Mouse (Mus musculus) embryo, embryonic 10.5 days (tissue): ENCODE measurements around the gene Hba-a1.
"Not testable (repeated sequence)": the region's sequence is repeated elsewhere in the genome, so short reads cannot be mapped to it uniquely, and the experiment has no call there.

ENCODE experiments used
- DNase-seq: peaks from one replicate; pipeline ENCODE4 v3.0.0-alpha.2; 2015; ENCODE audit warnings: low spot score

Gene Hba-a1

GRCm38 (mm10) chr11:32283091-32283777 is at the start of gene Hba-a1:
TSS of gene Hba-a1 (plus strand) at chr11:32283511.
- not testable (repeated sequence) for DNase-seq

DNA sequence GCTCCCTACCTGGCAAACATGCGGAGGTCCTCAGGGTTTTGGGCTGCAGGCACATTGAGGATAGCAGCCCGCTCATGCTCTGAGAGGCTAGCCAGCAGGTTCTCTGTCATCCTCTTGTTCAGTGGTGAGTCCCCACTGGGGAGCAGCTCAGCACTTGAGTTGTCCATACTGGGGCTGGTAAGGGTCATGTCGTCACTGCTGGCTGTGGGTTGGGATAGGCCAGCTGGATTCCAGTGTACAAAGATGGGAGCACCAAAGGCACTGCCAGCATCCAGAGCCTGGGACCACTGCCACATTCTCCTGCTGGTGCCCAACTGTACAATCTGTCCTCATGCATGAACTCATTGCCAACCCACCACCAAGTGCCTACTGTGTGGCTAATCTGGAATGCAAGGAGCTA is 49.4 kb upstream of the Hba-a1 start:
- DNase-seq = no peak

GRCm38 (mm10) chr11:32234816-32235485 is 48.4 kb upstream of the Hba-a1 start:
- no peak for DNase-seq

GRCm38 (mm10) chr11:32235646-32236045 is 47.7 kb upstream of the Hba-a1 start:
- no peak for DNase-seq

DNA sequence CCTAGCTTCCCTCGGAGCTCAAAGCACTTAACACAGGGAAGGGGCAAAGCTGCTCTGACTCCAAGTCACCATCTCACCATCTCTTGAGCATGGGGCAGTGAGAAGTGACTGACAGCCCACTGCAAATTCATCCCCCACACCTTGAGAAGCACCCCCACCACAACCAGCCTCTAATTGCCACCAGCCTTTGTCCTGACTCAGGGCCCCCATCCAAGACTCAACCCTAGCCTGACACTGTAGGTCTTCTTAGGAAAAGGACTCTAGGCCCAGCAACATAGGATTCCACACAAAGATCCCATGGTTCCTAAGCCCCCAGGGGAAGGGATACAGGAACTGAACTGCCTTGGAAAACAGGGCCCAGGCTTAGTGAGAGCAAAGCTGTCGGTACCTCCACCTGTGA is 47.2 kb upstream of the Hba-a1 start:
- DNase-seq = no peak

GRCm38 (mm10) chr11:32236712-32237410 is 46.5 kb upstream of the Hba-a1 start:
- peak; percentile 73 for DNase-seq

DNA sequence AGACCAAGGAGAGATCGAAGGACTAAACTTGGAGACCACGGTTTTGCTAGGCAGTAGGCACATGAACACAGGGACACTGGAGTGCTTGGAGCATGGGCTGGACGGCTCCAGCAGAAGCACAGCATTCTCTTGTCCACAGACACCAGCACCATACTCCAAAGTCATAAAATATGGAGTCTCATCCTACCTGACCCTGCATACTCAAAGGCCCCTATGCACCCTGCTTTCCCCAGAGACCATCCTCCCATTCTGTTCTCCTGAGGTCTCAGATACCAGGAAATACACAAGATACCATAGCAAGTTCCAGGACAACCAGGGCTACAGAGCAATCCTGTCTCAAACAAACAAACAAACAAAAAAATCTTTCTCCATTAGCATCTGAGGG is 45.9 kb upstream of the Hba-a1 start:
- DNase-seq = no peak

DNA sequence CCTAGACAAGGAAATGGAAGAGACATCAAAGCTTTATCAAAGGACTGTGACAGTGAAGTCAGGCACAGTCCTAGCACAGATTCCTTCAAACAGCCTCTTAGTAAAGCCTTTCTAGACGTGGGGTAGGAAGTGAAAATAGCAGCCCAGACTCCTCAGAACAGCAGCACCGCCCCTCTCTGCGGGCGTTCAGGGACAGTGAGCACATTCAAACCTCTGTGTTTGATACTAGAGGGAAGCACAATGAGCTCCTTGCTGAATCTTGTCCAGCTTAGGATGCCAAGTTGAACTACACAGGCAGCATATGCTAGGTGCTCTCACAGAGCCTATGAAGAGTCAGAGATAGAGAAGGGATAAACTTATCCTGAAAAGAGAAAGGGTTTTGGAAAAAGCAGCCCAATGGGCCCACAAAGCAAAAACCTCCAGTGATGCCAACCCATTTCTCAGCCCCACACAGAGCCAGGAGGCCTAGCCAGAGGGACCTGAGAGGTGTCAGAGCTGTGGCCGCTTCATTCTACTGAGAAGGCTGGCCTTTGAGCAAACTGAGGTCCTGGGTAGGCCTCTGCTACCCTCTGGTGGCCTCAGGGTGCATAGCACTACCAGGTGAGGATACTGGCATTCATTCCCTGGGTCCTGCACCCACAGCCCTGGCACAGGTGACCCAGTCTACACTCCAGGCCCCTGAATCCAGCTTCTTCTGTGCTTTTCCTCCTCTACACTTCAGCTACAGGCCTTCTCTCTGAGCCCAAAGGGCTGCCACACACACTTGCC is 45.0 kb upstream of the Hba-a1 start:
- DNase-seq = peak; percentile 78

GRCm38 (mm10) chr11:32241391-32241790 is 41.9 kb upstream of the Hba-a1 start:
- no peak for DNase-seq

DNA sequence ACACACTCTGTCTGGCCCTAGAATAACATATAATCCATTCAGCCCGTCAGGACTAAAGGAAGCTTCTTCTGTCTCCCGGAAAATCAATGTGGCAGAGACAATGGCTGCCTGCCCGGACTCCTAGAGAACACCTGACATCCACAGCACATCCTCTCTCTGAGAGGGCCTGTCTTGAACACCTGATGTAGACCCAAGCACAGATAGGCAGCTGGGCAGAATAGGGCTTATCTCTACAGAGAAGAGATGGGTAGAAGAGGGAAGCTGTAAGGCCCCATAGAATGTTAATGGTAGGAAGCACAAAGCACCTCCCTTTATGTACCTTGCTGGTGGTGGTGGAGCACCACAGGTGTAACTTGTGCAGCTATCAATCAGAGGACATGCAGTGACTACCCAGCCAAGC is 41.1 kb upstream of the Hba-a1 start:
- DNase-seq = no peak

GRCm38 (mm10) chr11:32243205-32243955 is 39.9 kb upstream of the Hba-a1 start:
- DNase-seq = peak; percentile 22

GRCm38 (mm10) chr11:32244064-32244463 is 39.2 kb upstream of the Hba-a1 start:
- no peak for DNase-seq

DNA sequence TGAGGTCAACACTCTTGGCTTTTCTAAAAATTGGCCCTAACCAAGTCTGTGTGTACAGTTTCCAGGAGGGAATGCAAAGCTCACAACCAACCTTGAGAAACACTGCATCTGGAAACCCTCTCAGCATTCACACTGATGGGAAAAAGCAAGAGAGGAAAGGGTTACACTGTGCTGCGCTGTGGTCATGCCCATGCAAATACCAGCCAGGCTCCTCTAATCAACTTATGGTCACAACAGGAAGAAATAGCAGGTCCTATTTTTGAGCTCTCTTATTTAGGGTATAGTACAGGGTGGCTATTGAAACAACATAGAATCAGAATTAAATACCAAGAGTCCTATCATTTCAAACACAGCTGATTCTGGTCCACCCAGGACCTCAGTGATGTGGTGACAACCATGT is 38.7 kb upstream of the Hba-a1 start:
- DNase-seq = no peak

GRCm38 (mm10) chr11:32245614-32246013 is 37.7 kb upstream of the Hba-a1 start:
- no peak for DNase-seq

- DNase-seq = no peak
Measured at GRCm38 (mm10) chr11:32247068-32247467, 36.2 kb upstream of the Hba-a1 start.

DNA sequence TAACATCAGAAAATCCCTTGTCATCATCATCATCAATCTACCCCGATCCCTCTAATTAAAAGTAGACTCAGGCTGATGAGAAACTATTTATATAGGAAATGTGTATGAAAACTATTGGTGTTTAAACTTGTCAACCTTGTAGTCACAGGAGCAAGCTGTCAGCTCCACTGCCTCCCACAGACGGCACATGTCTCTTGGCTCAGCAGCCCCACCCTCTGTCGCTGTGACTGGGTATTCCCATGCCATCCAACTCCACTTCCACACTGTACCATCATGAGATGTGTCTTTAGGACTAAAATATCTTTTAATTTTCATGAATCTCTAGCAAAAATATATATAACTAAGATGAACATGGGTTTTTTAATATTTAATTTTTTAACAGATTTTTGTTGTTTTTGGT is 35.0 kb upstream of the Hba-a1 start:
- no peak for DNase-seq

GRCm38 (mm10) chr11:32250880-32251763 is 32.2 kb upstream of the Hba-a1 start:
- no peak for DNase-seq

- DNase-seq = no peak
Measured at GRCm38 (mm10) chr11:32253121-32253520, 30.2 kb upstream of the Hba-a1 start.

GRCm38 (mm10) chr11:32256146-32256545 is 27.2 kb upstream of the Hba-a1 start:
- no peak for DNase-seq

DNA sequence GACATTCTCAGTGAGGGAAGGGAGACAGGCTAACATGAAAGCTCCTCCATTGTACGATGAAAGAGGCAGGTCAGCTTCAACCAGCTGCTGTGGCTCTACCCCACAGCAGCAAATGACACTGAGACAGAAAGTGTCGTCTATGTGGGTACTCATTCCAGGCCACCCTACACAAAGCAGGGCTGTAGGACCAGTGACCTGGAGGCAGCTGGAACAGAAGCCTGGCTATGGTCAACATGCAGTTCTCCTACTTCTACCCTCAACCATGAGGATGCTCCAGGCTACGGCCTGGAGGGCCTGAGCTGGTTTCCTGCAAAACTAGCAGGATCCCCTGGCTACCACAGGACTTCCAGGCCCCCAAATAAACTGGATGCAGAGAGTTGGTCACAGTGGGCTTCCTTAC is 26.7 kb upstream of the Hba-a1 start:
- no peak for DNase-seq
